Comparison of ENCODE assay signal across 28 mouse cellular contexts in genomic region chr16:73930323-73930722, GRCm38 (mm10).
DNase-seq lines count a peak whose midpoint lies in the region; ATAC-seq and TF ChIP-seq lines count a peak whose summit lies in the region.
"Had no signal": no experiment of that assay in that cellular context is flagged by ENCODE, and none has a peak within 500 bp of the region (broad histone marks: within the 10 kb centered on the region; RNA-seq: fewer than 3 reads in every experiment).

No protein-coding gene starts in this region.

- H3K27ac ChIP-seq in lung, embryonic 14.5 days (ENCODE audit: low read depth), result no peak overlapping the region
- no peak overlapping the region for H3K27ac ChIP-seq in lung, embryonic 16.5 days (ENCODE audit: low read length)
- H3K27ac ChIP-seq: embryonic facial prominence, embryonic 13.5 days; embryonic facial prominence, embryonic 15.5 days; forebrain, embryonic 10.5 days; forebrain, embryonic 13.5 days; forebrain, embryonic 15.5 days had no signal

- peak; percentile 67 for DNase-seq in lung, embryonic 14.5 days
- DNase-seq in lung, postnatal 25 days (ENCODE audit: low spot score), result no peak
- no peak for DNase-seq in lung, postnatal 36 days
- DNase-seq in lung, postnatal 14 days, result peak; percentile 5
- DNase-seq in urinary bladder, adult 18-20 months (ENCODE audit: low spot score in 2 of 2), result no peak
- DNase-seq in adrenal gland, adult 8-10 months, result no peak
- DNase-seq: adrenal gland, postnatal 10 days; adrenal gland, postnatal 25 days; B cell, adult 2 months; cerebellum, adult 11 months; cerebellum, adult 18-20 months; cerebellum, adult 8-10 months; cerebellum, adult 9-11 months; cerebellum, postnatal 14 days; cerebellum, postnatal 36 days; embryo, embryonic 11 days had no signal

- no peak for TF ChIP-seq CTCF in lung, embryonic 14.5 days (IDR thresholded peaks at IDR 0.05; ENCODE audit: low read depth)

- no peak overlapping the region for H3K4me2 ChIP-seq in lung, embryonic 14.5 days
- no peak overlapping the region for H3K4me2 ChIP-seq in lung, embryonic 16.5 days (ENCODE audit: low read depth, low read length)
- H3K4me2 ChIP-seq: embryonic facial prominence, embryonic 13.5 days; embryonic facial prominence, embryonic 15.5 days; forebrain, embryonic 13.5 days; forebrain, embryonic 15.5 days had no signal

- 56% methylated on average over 4 of the region's 4 CpGs for WGBS in lung, embryonic 14.5 days
- 64% methylated on average over 4 of the region's 4 CpGs for WGBS in lung, embryonic 16.5 days

- no peaks in the 10 kb centered on the region for H3K36me3 ChIP-seq in lung, embryonic 14.5 days (ENCODE audit: insufficient read depth)
- H3K36me3 ChIP-seq in lung, embryonic 16.5 days (ENCODE audit: control insufficient read depth, insufficient read depth, low read length), result no peaks in the 10 kb centered on the region
- H3K36me3 ChIP-seq: G1E had no signal

- no peak; the same call in 1 of the 2 replicates for ATAC-seq in lung, embryonic 14.5 days (ENCODE audit: insufficient read depth)
- peak; percentile 54 for ATAC-seq in lung, embryonic 16.5 days (ENCODE audit: low read depth)
- ATAC-seq: activated CD4-positive, CD25-positive, alpha-beta regulatory T cell, adult 4 months; CD4-positive, CD25-positive, alpha-beta regulatory T cell, adult 4 months; forebrain, embryonic 13.5 days; forebrain, embryonic 15.5 days; Patski had no signal

- no peak overlapping the region for H3K9ac ChIP-seq in lung, embryonic 14.5 days
- no peak overlapping the region for H3K9ac ChIP-seq in lung, embryonic 16.5 days (ENCODE audit: low read length)
- H3K9ac ChIP-seq: embryonic facial prominence, embryonic 13.5 days; embryonic facial prominence, embryonic 15.5 days; forebrain, embryonic 13.5 days; forebrain, embryonic 15.5 days had no signal

- no peaks in the 10 kb centered on the region for H3K27me3 ChIP-seq in lung, embryonic 14.5 days (ENCODE audit: insufficient read depth, low read length)
- no peaks in the 10 kb centered on the region for H3K27me3 ChIP-seq in lung, embryonic 16.5 days (ENCODE audit: control insufficient read depth, insufficient read depth, low read depth, low read length)
- H3K27me3 ChIP-seq: CH12.LX; embryonic facial prominence, embryonic 13.5 days; embryonic facial prominence, embryonic 15.5 days; forebrain, embryonic 13.5 days; forebrain, embryonic 15.5 days; Patski had no signal

- H3K4me1 ChIP-seq in lung, embryonic 14.5 days (ENCODE audit: insufficient read depth), result no peaks in the 10 kb centered on the region
- H3K4me1 ChIP-seq in lung, embryonic 16.5 days (replicated peaks; ENCODE audit: control insufficient read depth, insufficient read depth, low read length), result no peaks in the 10 kb centered on the region; the same call in 1 of the 2 replicates
- H3K4me1 ChIP-seq: embryonic facial prominence, embryonic 13.5 days; embryonic facial prominence, embryonic 15.5 days; forebrain, embryonic 15.5 days had no signal

- H3K4me3 ChIP-seq in lung, embryonic 14.5 days (ENCODE audit: low read depth, low read length), result no peak overlapping the region
- H3K4me3 ChIP-seq in lung, embryonic 16.5 days (ENCODE audit: low read length), result no peak overlapping the region
- H3K4me3 ChIP-seq: embryonic facial prominence, embryonic 13.5 days; embryonic facial prominence, embryonic 15.5 days; erythroblast, embryonic 14.5 days; forebrain, embryonic 10.5 days; forebrain, embryonic 13.5 days; forebrain, embryonic 15.5 days had no signal

- H3K9me3 ChIP-seq in lung, embryonic 14.5 days (ENCODE audit: low read depth, low read length), result no peaks in the 10 kb centered on the region
- no peaks in the 10 kb centered on the region for H3K9me3 ChIP-seq in lung, embryonic 16.5 days (ENCODE audit: control insufficient read depth, low read length)
- H3K9me3 ChIP-seq: embryonic facial prominence, embryonic 13.5 days; embryonic facial prominence, embryonic 15.5 days; forebrain, embryonic 10.5 days; forebrain, embryonic 13.5 days; forebrain, embryonic 15.5 days; G1E had no signal

Comparison
In these comparisons a context has a peak if more than half of its experiments do, and no peak if none do; other contexts are left out.
1. DNase-seq: peak in lung, embryonic 14.5 days (single experiment) and lung, postnatal 14 days (single experiment); none in lung, postnatal 25 days (single experiment), lung, postnatal 36 days (single experiment), urinary bladder, adult 18-20 months (0 of 2) and adrenal gland, adult 8-10 months (single experiment).